Mouse (Mus musculus) olfactory bulb, adult 2 months (tissue): Measurements from ENCODE around the gene Nek3.

Source experiments
- CTCF ChIP-seq: fragments of 200-500 bp; IDR thresholded peaks from 2 replicates; pipeline ENCODE4 v1.5.1; 2012; ENCODE audit warnings: low read depth, mild to moderate bottlenecking, low read length, moderate library complexity; ENCODE audit not compliant: insufficient read depth
- POLR2A ChIP-seq: fragments of 200-500 bp; IDR thresholded peaks from 2 replicates; pipeline ENCODE4 v1.6.1; 2012; ENCODE audit warnings: mild to moderate bottlenecking, low read depth, low read length, moderate library complexity; ENCODE audit not compliant: insufficient read depth

DNA sequence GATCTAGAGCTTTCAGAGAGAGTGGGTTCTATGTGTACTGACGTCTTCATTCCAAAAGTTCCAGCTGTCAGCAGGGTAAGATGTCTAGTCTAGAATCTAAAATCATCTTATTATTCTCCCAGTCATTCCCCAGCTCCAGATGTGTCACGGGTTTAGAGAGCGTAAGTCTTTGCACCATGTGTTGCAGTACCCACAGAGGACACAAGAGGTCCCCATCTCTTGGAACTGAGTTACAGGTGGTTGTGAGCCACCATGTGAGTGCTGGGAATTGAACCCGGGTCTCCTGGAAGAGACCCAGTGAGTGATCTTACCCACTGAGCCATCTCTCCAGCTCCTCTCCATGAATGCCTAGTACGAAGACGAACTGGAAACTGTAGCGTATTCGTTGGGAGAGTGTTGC lies 33.2 kb upstream of the Nek3 start:
- TF ChIP-seq CTCF (no peak), POLR2A (no peak)
